Mouse (Mus musculus) MEL (cell line): Measurements from ENCODE around the gene Slc44a5. TPM values are rescaled to one million over a fixed set of nuclear protein-coding genes. Genes with fewer than 3 reads are reported as not detected.

Source experiments
- DNase-seq: peaks from one replicate; pipeline ENCODE4 v3.0.0; 2011; ENCODE audit warnings: low read depth, low spot score
- H3K27ac ChIP-seq: 2 replicates; pipeline ENCODE4 v1.5.1; 2012; ENCODE audit warnings: low read depth, mild to moderate bottlenecking, control low read depth, low read length, moderate library complexity; ENCODE audit not compliant: control insufficient read depth
- H3K27me3 ChIP-seq, 2 experiments: fragments of 150-350 bp in 1 of 2; sonication (generic) in 1 of 2; 2 replicates each; pipeline ENCODE4 v1.6.1; 2012; ENCODE audit warnings: low read length in 2 of 2, mild to moderate bottlenecking in 2 of 2, improper control_type of control experiment in 1 of 2, moderate library complexity in 1 of 2; ENCODE audit not compliant: insufficient read depth in 2 of 2, control insufficient read depth in 1 of 2
- H3K36me3 ChIP-seq, 2 experiments: 2 replicates each; pipeline ENCODE4 v1.6.1; 2012 to 2014; ENCODE audit warnings: low read length in 2 of 2, improper control_type of control experiment in 1 of 2, inconsistent platforms in 1 of 2, mild to moderate bottlenecking in 1 of 2; ENCODE audit not compliant: insufficient read depth in 2 of 2, control insufficient read depth in 1 of 2
- H3K4me1 ChIP-seq, 2 experiments: fragments of 150-350 bp in 1 of 2; sonication (generic) in 1 of 2; 2 replicates each; pipeline ENCODE4 v1.6.1; 2012; ENCODE audit warnings: low read length in 2 of 2, improper control_type of control experiment in 1 of 2, mild to moderate bottlenecking in 1 of 2; ENCODE audit not compliant: insufficient read depth in 2 of 2, control insufficient read depth in 1 of 2
- H3K4me3 ChIP-seq, 2 experiments: fragments of 150-350 bp in 1 of 2; sonication (generic) in 1 of 2; 2 replicates each; pipeline ENCODE4 v1.5.1; 2012; ENCODE audit warnings: low read depth in 2 of 2, low read length in 2 of 2, mild to moderate bottlenecking in 2 of 2, moderate library complexity in 2 of 2, control low read depth in 1 of 2, improper control_type of control experiment in 1 of 2; ENCODE audit not compliant: control insufficient read depth in 1 of 2, insufficient read depth in 1 of 2
- H3K79me2 ChIP-seq: 2 replicates; pipeline ENCODE4 v1.6.1; 2012; ENCODE audit warnings: mild to moderate bottlenecking, low read length, moderate library complexity; ENCODE audit not compliant: control insufficient read depth, poor library complexity, insufficient read depth
- H3K9ac ChIP-seq: 2 replicates; pipeline ENCODE4 v1.6.1; 2012; ENCODE audit warnings: low read depth, mild to moderate bottlenecking, control low read depth, low read length, moderate library complexity; ENCODE audit not compliant: control insufficient read depth, poor library complexity, severe bottlenecking
- H3K9me3 ChIP-seq: fragments of 150-350 bp; sonication (generic); replicated peaks from 2 replicates; pipeline ENCODE4 v1.6.1; 2012; ENCODE audit warnings: mild to moderate bottlenecking, low read length, improper control_type of control experiment, moderate library complexity; ENCODE audit not compliant: insufficient read depth
- BHLHE40 ChIP-seq: IDR thresholded peaks from 2 replicates; pipeline ENCODE4 v1.6.1; 2012; ENCODE audit warnings: low read depth, mild to moderate bottlenecking, inconsistent platforms, low read length, improper control_type of control experiment, borderline replicate concordance
- CHD1 ChIP-seq: IDR thresholded peaks from 2 replicates; pipeline ENCODE4 v1.6.1; 2012; ENCODE audit warnings: low read depth, mild to moderate bottlenecking, inconsistent platforms, low read length, improper control_type of control experiment
- CTCF ChIP-seq, 3 experiments: IDR thresholded peaks in 2 of 3; conservative IDR thresholded peaks in 1 of 3; 2 replicates each; pipeline ENCODE4 v1.5.1; 2011 to 2012; ENCODE audit warnings: low read length in 3 of 3, low read depth in 2 of 3, mild to moderate bottlenecking in 2 of 3, improper control_type of control experiment in 1 of 3, inconsistent platforms in 1 of 3, mixed read lengths in 1 of 3, moderate library complexity in 1 of 3; ENCODE audit not compliant: control insufficient read depth in 1 of 3, insufficient read depth in 1 of 3, poor library complexity in 1 of 3, severe bottlenecking in 1 of 3
- E2F4 ChIP-seq: IDR thresholded peaks from 2 replicates; pipeline ENCODE4 v1.6.1; 2011; ENCODE audit warnings: low read depth, low read length, improper control_type of control experiment, borderline replicate concordance
- ELF1 ChIP-seq: IDR thresholded peaks from 2 replicates; pipeline ENCODE4 v1.6.1; 2014; ENCODE audit warnings: low read depth, mild to moderate bottlenecking, inconsistent platforms, low read length, improper control_type of control experiment, moderate library complexity
- EP300 ChIP-seq, 2 experiments: IDR thresholded peaks; 2 replicates each; pipeline ENCODE4 v1.6.1; 2011; ENCODE audit warnings: improper control_type of control experiment in 2 of 2, low read length in 2 of 2, low read depth in 1 of 2, mild to moderate bottlenecking in 1 of 2
- ETS1 ChIP-seq: IDR thresholded peaks from 2 replicates; pipeline ENCODE4 v1.6.1; 2012; ENCODE audit warnings: low read depth, mild to moderate bottlenecking, inconsistent platforms, low read length, improper control_type of control experiment, moderate library complexity
- GABPA ChIP-seq: IDR thresholded peaks from 2 replicates; pipeline ENCODE4 v1.6.1; 2012; ENCODE audit warnings: low read depth, mild to moderate bottlenecking, inconsistent platforms, low read length, improper control_type of control experiment, moderate library complexity
- GATA1 ChIP-seq: IDR thresholded peaks from 2 replicates; pipeline ENCODE4 v1.6.1; 2011; ENCODE audit warnings: low read depth, low read length, improper control_type of control experiment
- HCFC1 ChIP-seq: IDR thresholded peaks from 2 replicates; pipeline ENCODE4 v1.6.1; 2012; ENCODE audit warnings: low read depth, mild to moderate bottlenecking, inconsistent platforms, low read length, improper control_type of control experiment, moderate library complexity
- JUND ChIP-seq: IDR thresholded peaks from 2 replicates; pipeline ENCODE4 v1.6.1; 2011; ENCODE audit warnings: low read depth, mild to moderate bottlenecking, improper control_type of control experiment, low read length
- KAT2A ChIP-seq: conservative IDR thresholded peaks from 2 replicates; pipeline ENCODE4 v1.6.1; 2012; ENCODE audit warnings: low read depth, low read length, improper control_type of control experiment, inconsistent platforms
- MAFK ChIP-seq: IDR thresholded peaks from 2 replicates; pipeline ENCODE4 v1.6.1; 2011; ENCODE audit warnings: low read depth, mild to moderate bottlenecking, low read length, improper control_type of control experiment, borderline replicate concordance
- MAX ChIP-seq: IDR thresholded peaks from 2 replicates; pipeline ENCODE4 v1.6.1; 2011; ENCODE audit warnings: low read length, improper control_type of control experiment
- MAZ ChIP-seq: IDR thresholded peaks from 2 replicates; pipeline ENCODE4 v1.6.1; 2012; ENCODE audit warnings: low read depth, mild to moderate bottlenecking, inconsistent platforms, low read length, improper control_type of control experiment
- MEF2A ChIP-seq: IDR thresholded peaks from 2 replicates; pipeline ENCODE4 v1.6.1; 2014; ENCODE audit warnings: low read depth, mild to moderate bottlenecking, inconsistent platforms, low read length, improper control_type of control experiment; ENCODE audit not compliant: poor library complexity, insufficient replicate concordance, severe bottlenecking; ENCODE audit errors: extremely low read depth
- MYC ChIP-seq: IDR thresholded peaks from 2 replicates; pipeline ENCODE4 v1.6.1; 2011; ENCODE audit warnings: low read depth, mild to moderate bottlenecking, low read length, improper control_type of control experiment, moderate library complexity
- NELFE ChIP-seq: IDR thresholded peaks from 2 replicates; pipeline ENCODE4 v1.6.1; 2011; ENCODE audit warnings: low read depth, low read length, improper control_type of control experiment
- NRF1 ChIP-seq: IDR thresholded peaks from 2 replicates; pipeline ENCODE4 v1.6.1; 2014; ENCODE audit warnings: low read depth, mild to moderate bottlenecking, inconsistent platforms, low read length, improper control_type of control experiment, moderate library complexity; ENCODE audit not compliant: poor library complexity, insufficient read depth, severe bottlenecking
- POLR2AphosphoS2 ChIP-seq: IDR thresholded peaks from 2 replicates; pipeline ENCODE4 v1.6.1; 2011; ENCODE audit warnings: low read length, improper control_type of control experiment
- POLR2AphosphoS5 ChIP-seq: IDR thresholded peaks from 2 replicates; pipeline ENCODE4 v1.6.1; 2012; ENCODE audit warnings: low read depth, borderline replicate concordance, mild to moderate bottlenecking, inconsistent platforms, low read length, moderate library complexity, mixed read lengths
- RAD21 ChIP-seq: IDR thresholded peaks from 2 replicates; pipeline ENCODE4 v1.6.1; 2011; ENCODE audit warnings: mild to moderate bottlenecking, low read depth, low read length, improper control_type of control experiment
- RCOR1 ChIP-seq: IDR thresholded peaks from 2 replicates; pipeline ENCODE4 v1.6.1; 2012; ENCODE audit warnings: low read depth, mild to moderate bottlenecking, inconsistent platforms, low read length, improper control_type of control experiment
- SIN3A ChIP-seq: IDR thresholded peaks from 2 replicates; pipeline ENCODE4 v1.6.1; 2012; ENCODE audit warnings: low read length, improper control_type of control experiment, inconsistent platforms
- SMC3 ChIP-seq: IDR thresholded peaks from 2 replicates; pipeline ENCODE4 v1.6.1; 2011; ENCODE audit warnings: low read depth, low read length, improper control_type of control experiment
- TAL1 ChIP-seq: IDR thresholded peaks from 2 replicates; pipeline ENCODE4 v1.6.1; 2012; ENCODE audit warnings: mild to moderate bottlenecking, inconsistent platforms, low read length, moderate library complexity, mixed read lengths
- TBP ChIP-seq: IDR thresholded peaks from 2 replicates; pipeline ENCODE4 v1.8.0; 2011; ENCODE audit warnings: low read depth, low read length, improper control_type of control experiment
- TCF12 ChIP-seq: IDR thresholded peaks from 2 replicates; pipeline ENCODE4 v1.6.1; 2014; ENCODE audit warnings: low read depth, mild to moderate bottlenecking, inconsistent platforms, low read length, improper control_type of control experiment, moderate library complexity
- UBTF ChIP-seq: IDR thresholded peaks from 2 replicates; pipeline ENCODE4 v1.6.1; 2012; ENCODE audit warnings: low read depth, mild to moderate bottlenecking, inconsistent platforms, low read length, improper control_type of control experiment, moderate library complexity, borderline replicate concordance; ENCODE audit not compliant: insufficient read depth
- USF2 ChIP-seq, 2 experiments: IDR thresholded peaks; 2 replicates each; pipeline ENCODE4 v1.6.1; 2011 to 2012; ENCODE audit warnings: improper control_type of control experiment in 2 of 2, low read length in 2 of 2, borderline replicate concordance in 1 of 2, inconsistent platforms in 1 of 2, low read depth in 1 of 2, mild to moderate bottlenecking in 1 of 2; ENCODE audit not compliant: insufficient read depth in 1 of 2
- ZC3H11A ChIP-seq: IDR thresholded peaks from 2 replicates; pipeline ENCODE4 v1.6.1; 2012; ENCODE audit warnings: low read depth, mild to moderate bottlenecking, inconsistent platforms, low read length, improper control_type of control experiment
- ZKSCAN1 ChIP-seq: IDR thresholded peaks from 2 replicates; pipeline ENCODE4 v1.6.1; 2012; ENCODE audit warnings: low read depth, mild to moderate bottlenecking, inconsistent platforms, low read length, improper control_type of control experiment, moderate library complexity
- ZMIZ1 ChIP-seq: IDR thresholded peaks from 2 replicates; pipeline ENCODE4 v1.6.1; 2012; ENCODE audit warnings: low read depth, mild to moderate bottlenecking, inconsistent platforms, low read length, improper control_type of control experiment, moderate library complexity
- ZNF384 ChIP-seq: IDR thresholded peaks from 2 replicates; pipeline ENCODE4 v1.6.1; 2012; ENCODE audit warnings: low read depth, mild to moderate bottlenecking, inconsistent platforms, low read length, improper control_type of control experiment
- polyA plus RNA-seq, 2 experiments: library from polyadenylated mRNA; stranded (reverse) in 1 of 2; unstranded in 1 of 2; fragments of >175 nt in 1 of 2; fragments of >200 nt in 1 of 2; gene quantifications; 2 replicates each; pipeline versions ENCODE4 v1.2.1 to v1.2.4; 2012; ENCODE audit warnings: low replicate concordance in 2 of 2, low read depth in 1 of 2; ENCODE audit not compliant: insufficient read length in 2 of 2, insufficient read depth in 1 of 2, missing spikeins in 1 of 2
- total RNA-seq: library from RNA; depleted of rRNA; stranded (reverse); fragments of 300-350 nt; gene quantifications from 2 replicates; pipeline ENCODE4 v1.2.3, GENCODE M21; 2012

The Slc44a5 gene
- total and polyA plus RNA-seq, 3 experiments, result not detected

GRCm38 (mm10) chr3:153959035-153959730 is 14.1 kb upstream of the Slc44a5 start:
- peak; percentile 73 for DNase-seq
- Histone ChIP-seq H3K9ac (no peak overlapping the region), H3K4me3 (no peak overlapping the region), H3K9me3 (no peaks in the 10 kb centered on the region), H3K79me2 (no peaks in the 10 kb centered on the region), H3K4me1 (no peaks in the 10 kb centered on the region), H3K27me3 (0 out of 4 replicates have a peak, but pooled peaks cover 0 to 3% of the 10 kb centered on the region in 2 experiments), H3K27ac (no peak overlapping the region), H3K36me3 (no peaks in the 10 kb centered on the region)
- no peak for TF ChIP-seq ELF1
- TF ChIP-seq NELFE, result no peak
- TF ChIP-seq ETS1, result no peak
- TF ChIP-seq KAT2A, result no peak
- no peak for TF ChIP-seq MYC
- no peak for TF ChIP-seq RCOR1
- no peak for TF ChIP-seq SIN3A
- TF ChIP-seq MAFK, result no peak
- TF ChIP-seq HCFC1, result no peak
- TF ChIP-seq POLR2AphosphoS2, result no peak
- TF ChIP-seq UBTF, result no peak
- no peak for TF ChIP-seq EP300 (IDR thresholded peaks at IDR 0.05; ENCODE audit: low read depth in 1 of 2, low read length in 2 of 2)
- no peak for TF ChIP-seq JUND
- no peak for TF ChIP-seq NRF1
- TF ChIP-seq GABPA, result no peak
- TF ChIP-seq RAD21, result peak; percentile 88
- no peak for TF ChIP-seq ZKSCAN1
- TF ChIP-seq BHLHE40, result no peak
- no peak for TF ChIP-seq CHD1
- TF ChIP-seq E2F4, result no peak
- TF ChIP-seq CTCF (IDR thresholded peaks at IDR 0.05 in 2 of 3, conservative IDR thresholded peaks at IDR 0.05 in 1 of 3; ENCODE audit: control insufficient read depth in 1 of 3, insufficient read depth in 1 of 3, low read depth in 2 of 3, low read length in 3 of 3, poor library complexity in 1 of 3, severe bottlenecking in 1 of 3), result peak; percentile 64 to 94 (median 90)
- no peak for TF ChIP-seq MEF2A
- no peak for TF ChIP-seq MAZ
- no peak for TF ChIP-seq ZMIZ1
- no peak for TF ChIP-seq TAL1
- no peak for TF ChIP-seq USF2 (IDR thresholded peaks at IDR 0.05; ENCODE audit: borderline replicate concordance in 1 of 2, insufficient read depth in 1 of 2, low read depth in 1 of 2, low read length in 2 of 2)
- peak; percentile 70 for TF ChIP-seq ZC3H11A
- peak; percentile 82 for TF ChIP-seq SMC3
- no peak for TF ChIP-seq GATA1
- no peak for TF ChIP-seq TBP
- TF ChIP-seq POLR2AphosphoS5, result no peak
- TF ChIP-seq TCF12, result no peak
- no peak for TF ChIP-seq MAX
- peak; percentile 69 for TF ChIP-seq ZNF384
